Mouse (Mus musculus): Measurements from ENCODE around the gene St3gal6. TPM values are rescaled to one million over a fixed set of nuclear protein-coding genes. Genes with fewer than 3 reads are reported as not detected.

St3gal6 gene
- polyA plus RNA-seq, 1 experiment = 0.34 TPM

DNA sequence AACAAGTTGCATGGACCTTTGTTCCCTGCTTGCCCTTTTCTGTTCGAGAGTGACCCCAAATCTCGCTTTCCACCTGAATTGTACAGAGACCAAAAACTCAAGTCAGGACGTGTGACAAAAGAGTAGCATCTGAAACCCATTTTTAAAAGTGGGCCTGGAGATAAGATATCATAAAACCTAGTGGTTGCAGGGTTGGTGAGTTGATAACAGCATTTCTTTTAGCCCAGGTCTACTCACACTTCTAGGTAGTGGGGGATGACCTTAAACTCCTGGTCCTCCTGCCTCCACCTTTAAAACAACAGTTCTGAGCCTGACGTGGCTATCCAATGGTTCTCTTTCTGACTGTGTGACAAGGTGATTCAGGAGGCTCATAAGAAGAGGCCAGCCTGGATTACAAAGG is 53.2 kb downstream of the St3gal6 start:
- Histone ChIP-seq H3K79me3 (ENCODE audit: low read depth) (no peaks in the 10 kb centered on the region), H3K4me3 (ENCODE audit: insufficient read depth, poor library complexity, severe bottlenecking) (no peak overlapping the region), H3K36me3 (ENCODE audit: control insufficient read depth, insufficient read depth) (peaks cover 49% of the 10 kb centered on the region), H3ac (ENCODE audit: control insufficient read depth, insufficient read length, low read depth) (no peak overlapping the region), H3K79me2 (ENCODE audit: control insufficient read depth, insufficient read depth) (no peaks in the 10 kb centered on the region), H3K27me3 (ENCODE audit: control insufficient read depth, insufficient read depth, insufficient read length) (no peaks in the 10 kb centered on the region)
- no peak for TF ChIP-seq MYOG (IDR thresholded peaks at IDR 0.05; ENCODE audit: control insufficient read depth, extremely low read depth, insufficient read length)
- no peak for TF ChIP-seq USF1 (IDR thresholded peaks at IDR 0.05; ENCODE audit: low read depth)
- no peak for TF ChIP-seq FOSL1 (IDR thresholded peaks at IDR 0.05; ENCODE audit: insufficient read depth, low read length, poor library complexity, severe bottlenecking)
- no peak for TF ChIP-seq MYOD1 (IDR thresholded peaks at IDR 0.05; ENCODE audit: control insufficient read depth, insufficient read length, low read depth)
- no peak for TF ChIP-seq CEBPB (IDR thresholded peaks at IDR 0.05; ENCODE audit: low read depth)
- no peak for TF ChIP-seq MAX (IDR thresholded peaks at IDR 0.05)

DNA sequence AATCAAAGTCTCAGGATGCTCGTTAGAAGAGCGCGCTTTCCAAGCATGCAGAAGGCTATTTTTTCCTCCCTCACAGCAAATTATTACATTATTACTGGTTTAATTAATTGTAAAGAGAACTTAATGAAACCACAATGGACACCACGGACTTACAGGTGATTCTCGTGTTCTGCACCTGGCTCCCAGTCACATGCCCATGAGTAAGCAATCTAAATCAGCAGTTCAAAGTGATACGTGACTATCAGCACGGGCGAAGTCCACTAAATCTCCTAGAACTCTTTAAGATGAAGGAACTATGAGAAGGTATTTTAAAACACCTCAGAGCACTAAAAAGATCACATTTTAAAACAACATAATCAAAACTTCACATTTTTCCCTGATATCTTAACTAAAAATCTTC is 54.0 kb downstream of the St3gal6 start:
- peaks cover 53% of the 10 kb centered on the region for H3K36me3 ChIP-seq (ENCODE audit: control insufficient read depth, insufficient read depth)
- H3K79me3 ChIP-seq (ENCODE audit: low read depth) = no peaks in the 10 kb centered on the region
- TF ChIP-seq MAX (IDR thresholded peaks at IDR 0.05) = no peak
- no peak for TF ChIP-seq FOSL1 (IDR thresholded peaks at IDR 0.05; ENCODE audit: insufficient read depth, low read length, poor library complexity, severe bottlenecking)
- TF ChIP-seq USF1 (IDR thresholded peaks at IDR 0.05; ENCODE audit: low read depth) = no peak
- TF ChIP-seq MYOG (IDR thresholded peaks at IDR 0.05; ENCODE audit: control insufficient read depth, extremely low read depth, insufficient read length) = no peak
- no peak for TF ChIP-seq MYOD1 (IDR thresholded peaks at IDR 0.05; ENCODE audit: control insufficient read depth, insufficient read length, low read depth)
- no peak for TF ChIP-seq CEBPB (IDR thresholded peaks at IDR 0.05; ENCODE audit: low read depth)
- TF ChIP-seq CTCF (IDR thresholded peaks at IDR 0.05; ENCODE audit: control insufficient read depth, insufficient read depth, insufficient read length) = no peak
- H3K27me3 ChIP-seq (ENCODE audit: control insufficient read depth, insufficient read depth, insufficient read length) = no peaks in the 10 kb centered on the region
- no peak overlapping the region for H3K4me3 ChIP-seq (ENCODE audit: insufficient read depth, poor library complexity, severe bottlenecking)
- H3K79me2 ChIP-seq (ENCODE audit: control insufficient read depth, insufficient read depth) = no peaks in the 10 kb centered on the region
- H3ac ChIP-seq (ENCODE audit: control insufficient read depth, insufficient read length, low read depth) = no peak overlapping the region

DNA sequence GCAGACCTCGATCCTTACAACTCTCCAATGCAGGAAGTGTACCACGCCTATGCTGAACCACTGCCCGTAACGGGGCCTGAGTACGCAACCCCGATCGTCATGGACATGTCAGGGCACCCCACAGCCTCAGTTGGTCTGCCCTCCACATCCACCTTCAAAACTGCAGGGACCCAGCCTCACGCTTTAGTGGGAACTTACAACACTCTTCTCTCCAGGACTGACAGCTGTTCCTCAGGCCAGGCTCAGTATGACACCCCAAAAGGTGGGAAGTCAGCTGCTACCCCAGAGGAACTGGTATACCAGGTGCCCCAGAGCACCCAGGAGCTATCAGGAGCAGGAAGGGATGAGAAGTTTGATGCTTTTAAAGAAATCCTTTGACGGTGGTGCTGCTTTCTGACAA is 58.6 kb downstream of the St3gal6 start:
- H3ac ChIP-seq (ENCODE audit: control insufficient read depth, insufficient read length, low read depth) = no peak overlapping the region
- H3K79me3 ChIP-seq (ENCODE audit: low read depth) = no peaks in the 10 kb centered on the region
- H3K4me3 ChIP-seq (ENCODE audit: insufficient read depth, poor library complexity, severe bottlenecking) = no peak overlapping the region
- H3K79me2 ChIP-seq (ENCODE audit: control insufficient read depth, insufficient read depth) = no peaks in the 10 kb centered on the region
- no peak for TF ChIP-seq MYOD1 (IDR thresholded peaks at IDR 0.05; ENCODE audit: control insufficient read depth, insufficient read length, low read depth)
- TF ChIP-seq CEBPB (IDR thresholded peaks at IDR 0.05; ENCODE audit: low read depth) = no peak
- TF ChIP-seq USF1 (IDR thresholded peaks at IDR 0.05; ENCODE audit: low read depth) = no peak
- TF ChIP-seq CTCF (IDR thresholded peaks at IDR 0.05; ENCODE audit: control insufficient read depth, insufficient read depth, insufficient read length) = no peak
- TF ChIP-seq MAX (IDR thresholded peaks at IDR 0.05) = no peak
- TF ChIP-seq FOSL1 (IDR thresholded peaks at IDR 0.05; ENCODE audit: insufficient read depth, low read length, poor library complexity, severe bottlenecking) = no peak
- no peak for TF ChIP-seq MYOG (IDR thresholded peaks at IDR 0.05; ENCODE audit: control insufficient read depth, extremely low read depth, insufficient read length)
- H3K36me3 ChIP-seq (ENCODE audit: control insufficient read depth, insufficient read depth) = peaks cover 68% of the 10 kb centered on the region
- H3K27me3 ChIP-seq (ENCODE audit: control insufficient read depth, insufficient read depth, insufficient read length) = no peaks in the 10 kb centered on the region

DNA sequence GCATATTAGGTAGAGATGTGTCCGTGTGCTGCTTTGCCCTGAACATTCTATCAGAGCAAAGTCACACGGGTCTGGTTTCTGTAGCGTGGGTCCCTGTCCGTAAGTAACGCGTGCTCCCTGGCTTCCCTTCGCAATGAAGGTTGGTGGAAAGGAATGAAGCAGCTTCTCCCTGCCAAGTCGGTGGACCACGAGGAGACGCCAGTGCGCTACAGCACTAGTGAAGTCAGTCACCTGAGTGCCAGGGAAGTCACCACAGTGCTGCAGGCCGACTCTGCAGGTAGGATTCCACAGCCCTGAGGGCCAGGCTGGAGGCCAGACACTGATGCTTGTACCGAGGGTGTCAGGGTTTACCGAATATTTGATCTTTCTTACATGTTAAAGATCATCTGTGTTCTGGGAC is 60.0 kb downstream of the St3gal6 start:
- Histone ChIP-seq H3K79me3 (ENCODE audit: low read depth) (no peaks in the 10 kb centered on the region), H3K36me3 (ENCODE audit: control insufficient read depth, insufficient read depth) (peaks cover 73% of the 10 kb centered on the region), H3K79me2 (ENCODE audit: control insufficient read depth, insufficient read depth) (no peaks in the 10 kb centered on the region), H3K27me3 (ENCODE audit: control insufficient read depth, insufficient read depth, insufficient read length) (no peaks in the 10 kb centered on the region), H3ac (ENCODE audit: control insufficient read depth, insufficient read length, low read depth) (no peak overlapping the region), H3K4me3 (ENCODE audit: insufficient read depth, poor library complexity, severe bottlenecking) (no peak overlapping the region)
- no peak for TF ChIP-seq USF1 (IDR thresholded peaks at IDR 0.05; ENCODE audit: low read depth)
- TF ChIP-seq MAX (IDR thresholded peaks at IDR 0.05) = no peak
- TF ChIP-seq CTCF (IDR thresholded peaks at IDR 0.05; ENCODE audit: control insufficient read depth, insufficient read depth, insufficient read length) = no peak
- TF ChIP-seq CEBPB (IDR thresholded peaks at IDR 0.05; ENCODE audit: low read depth) = no peak
- TF ChIP-seq MYOD1 (IDR thresholded peaks at IDR 0.05; ENCODE audit: control insufficient read depth, insufficient read length, low read depth) = no peak
- no peak for TF ChIP-seq MYOG (IDR thresholded peaks at IDR 0.05; ENCODE audit: control insufficient read depth, extremely low read depth, insufficient read length)
- no peak for TF ChIP-seq FOSL1 (IDR thresholded peaks at IDR 0.05; ENCODE audit: insufficient read depth, low read length, poor library complexity, severe bottlenecking)

DNA sequence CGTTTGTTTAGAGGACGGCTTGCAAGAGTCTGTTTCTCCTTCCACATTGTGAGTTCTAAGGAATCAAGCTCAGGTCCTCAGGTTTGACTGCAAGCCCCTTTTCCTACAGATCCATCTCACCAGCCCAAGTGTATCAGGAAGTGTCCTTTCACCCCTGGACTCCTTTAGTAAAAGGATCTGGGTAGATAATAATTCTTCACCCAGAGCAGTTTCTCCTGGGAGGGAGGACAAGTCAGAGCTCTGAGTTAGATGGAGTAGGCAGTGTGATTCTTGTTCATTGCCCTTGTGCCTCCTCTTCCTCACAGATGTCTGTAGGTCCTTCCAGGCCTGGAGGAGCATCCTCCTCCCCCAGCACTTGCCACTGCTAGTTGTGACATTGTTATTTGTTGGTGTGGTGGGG is 61.5 kb downstream of the St3gal6 start:
- Histone ChIP-seq H3K27me3 (ENCODE audit: control insufficient read depth, insufficient read depth, insufficient read length) (no peaks in the 10 kb centered on the region), H3K36me3 (ENCODE audit: control insufficient read depth, insufficient read depth) (peaks cover 81% of the 10 kb centered on the region), H3K79me3 (ENCODE audit: low read depth) (no peaks in the 10 kb centered on the region), H3K79me2 (ENCODE audit: control insufficient read depth, insufficient read depth) (no peaks in the 10 kb centered on the region), H3ac (ENCODE audit: control insufficient read depth, insufficient read length, low read depth) (no peak overlapping the region), H3K4me3 (ENCODE audit: insufficient read depth, poor library complexity, severe bottlenecking) (no peak overlapping the region)
- no peak for TF ChIP-seq CEBPB (IDR thresholded peaks at IDR 0.05; ENCODE audit: low read depth)
- TF ChIP-seq MYOG (IDR thresholded peaks at IDR 0.05; ENCODE audit: control insufficient read depth, extremely low read depth, insufficient read length) = no peak

DNA sequence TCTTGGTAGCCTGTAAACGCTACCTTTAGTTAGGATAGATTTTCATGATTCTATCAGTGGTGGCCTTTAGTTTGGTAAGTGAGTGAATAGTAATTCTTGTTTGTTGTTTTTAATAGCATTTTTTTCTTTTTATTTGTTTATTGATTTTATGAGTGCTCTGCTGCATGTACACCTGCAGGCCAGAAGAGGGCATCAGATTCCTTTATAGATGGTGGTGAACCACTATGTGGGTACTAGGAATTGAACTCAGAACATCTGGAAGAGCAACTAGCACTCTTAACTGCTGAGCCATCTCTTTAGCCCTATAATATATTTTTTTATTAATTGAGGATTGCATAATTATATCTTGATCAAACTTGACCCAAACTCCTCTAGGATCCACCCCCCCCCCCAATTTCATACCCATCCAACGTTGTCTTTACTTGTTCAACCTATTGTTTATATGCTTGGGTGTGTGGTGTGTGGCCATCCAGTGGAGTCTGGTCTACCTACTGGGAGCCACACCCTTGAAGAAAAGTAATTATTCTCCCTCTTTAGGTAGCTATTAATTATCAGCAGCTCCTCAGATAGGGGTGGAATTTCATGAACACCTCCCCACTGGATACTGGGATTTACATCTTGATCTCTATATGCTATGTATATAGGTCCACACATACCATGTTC is 62.1 kb downstream of the St3gal6 start:
- H3K36me3 ChIP-seq (ENCODE audit: control insufficient read depth, insufficient read depth) = peaks cover 81% of the 10 kb centered on the region
- no peaks in the 10 kb centered on the region for H3K79me2 ChIP-seq (ENCODE audit: control insufficient read depth, insufficient read depth)
- H3K79me3 ChIP-seq (ENCODE audit: low read depth) = no peaks in the 10 kb centered on the region
- TF ChIP-seq FOSL1 (IDR thresholded peaks at IDR 0.05; ENCODE audit: insufficient read depth, low read length, poor library complexity, severe bottlenecking) (no peak), USF1 (IDR thresholded peaks at IDR 0.05; ENCODE audit: low read depth) (no peak), MYOG (IDR thresholded peaks at IDR 0.05; ENCODE audit: control insufficient read depth, extremely low read depth, insufficient read length) (no peak), MAX (IDR thresholded peaks at IDR 0.05) (no peak), MYOD1 (IDR thresholded peaks at IDR 0.05; ENCODE audit: control insufficient read depth, insufficient read length, low read depth) (no peak), CEBPB (IDR thresholded peaks at IDR 0.05; ENCODE audit: low read depth) (no peak), CTCF (IDR thresholded peaks at IDR 0.05; ENCODE audit: control insufficient read depth, insufficient read depth, insufficient read length) (no peak)
- no peaks in the 10 kb centered on the region for H3K27me3 ChIP-seq (ENCODE audit: control insufficient read depth, insufficient read depth, insufficient read length)
- H3ac ChIP-seq (ENCODE audit: control insufficient read depth, insufficient read length, low read depth) = no peak overlapping the region
- no peak overlapping the region for H3K4me3 ChIP-seq (ENCODE audit: insufficient read depth, poor library complexity, severe bottlenecking)
